Mouse (Mus musculus): ENCODE measurements around the gene Cse1l. TPM values are rescaled to one million over a fixed set of nuclear protein-coding genes. Genes with fewer than 3 reads are reported as not detected.
A peak's percentile ranks its signal among the peaks of the same experiment; 100 is the strongest.

The Cse1l gene
- total RNA-seq (2014; fragmentation: Nextera tagmentation) (137 and 147 TPM in 2 replicates), total RNA-seq (2017) (146 and 222 TPM in 2 replicates)

GRCm38 (mm10) chr2:166905711-166906522 is at the start of gene Cse1l:
Gene Cse1l (plus strand): TSS chr2:166906040.
- peak; percentile 85 for ATAC-seq (replicated peaks; ENCODE audit: low FRiP score, low TSS enrichment, poor library complexity, severe bottlenecking)

- ATAC-seq (replicated peaks; ENCODE audit: low FRiP score, low TSS enrichment, poor library complexity, severe bottlenecking), result no peak
These were observed 49.5 kb upstream of the Cse1l start for GRCm38 (mm10) chr2:166856366-166856765.

GRCm38 (mm10) chr2:166857118-166857517 is 48.7 kb upstream of the Cse1l start:
- peak; percentile 69 for ATAC-seq (replicated peaks; ENCODE audit: low FRiP score, low TSS enrichment, poor library complexity, severe bottlenecking)

GRCm38 (mm10) chr2:166859214-166859613 is 46.6 kb upstream of the Cse1l start:
- ATAC-seq (replicated peaks; ENCODE audit: low FRiP score, low TSS enrichment, poor library complexity, severe bottlenecking), result no peak

GRCm38 (mm10) chr2:166862505-166862904 is 43.3 kb upstream of the Cse1l start:
- ATAC-seq (replicated peaks; ENCODE audit: low FRiP score, low TSS enrichment, poor library complexity, severe bottlenecking), result no peak

- peak; percentile 45 for ATAC-seq (replicated peaks; ENCODE audit: low FRiP score, low TSS enrichment, poor library complexity, severe bottlenecking)
These were observed 40.4 kb upstream of the Cse1l start for GRCm38 (mm10) chr2:166865476-166865875.

GRCm38 (mm10) chr2:166870271-166870865 is 35.5 kb upstream of the Cse1l start:
- ATAC-seq (replicated peaks; ENCODE audit: low FRiP score, low TSS enrichment, poor library complexity, severe bottlenecking), result no peak

GRCm38 (mm10) chr2:166870899-166871298 is 34.9 kb upstream of the Cse1l start:
- 0 out of 2 replicates have a peak, but pooled peaks have one; percentile 52 for ATAC-seq (replicated peaks; ENCODE audit: low FRiP score, low TSS enrichment, poor library complexity, severe bottlenecking)

- ATAC-seq (replicated peaks; ENCODE audit: low FRiP score, low TSS enrichment, poor library complexity, severe bottlenecking), result no peak
These were observed 31.1 kb upstream of the Cse1l start for GRCm38 (mm10) chr2:166874675-166875280.

- no peak for ATAC-seq (replicated peaks; ENCODE audit: low FRiP score, low TSS enrichment, poor library complexity, severe bottlenecking)
These were observed 30.3 kb upstream of the Cse1l start for GRCm38 (mm10) chr2:166875561-166875960.

GRCm38 (mm10) chr2:166876331-166876730 is 29.5 kb upstream of the Cse1l start:
- no peak for ATAC-seq (replicated peaks; ENCODE audit: low FRiP score, low TSS enrichment, poor library complexity, severe bottlenecking)

GRCm38 (mm10) chr2:166885066-166885465 is 20.8 kb upstream of the Cse1l start:
- ATAC-seq (replicated peaks; ENCODE audit: low FRiP score, low TSS enrichment, poor library complexity, severe bottlenecking), result peak; percentile 88

GRCm38 (mm10) chr2:166885619-166886018 is 20.2 kb upstream of the Cse1l start:
- peak; percentile 42 for ATAC-seq (replicated peaks; ENCODE audit: low FRiP score, low TSS enrichment, poor library complexity, severe bottlenecking)

- no peak for ATAC-seq (replicated peaks; ENCODE audit: low FRiP score, low TSS enrichment, poor library complexity, severe bottlenecking)
These were observed 19.6 kb upstream of the Cse1l start for GRCm38 (mm10) chr2:166886231-166886630.

GRCm38 (mm10) chr2:166887816-166888215 is 18.0 kb upstream of the Cse1l start:
- ATAC-seq (replicated peaks; ENCODE audit: low FRiP score, low TSS enrichment, poor library complexity, severe bottlenecking), result no peak

- ATAC-seq (replicated peaks; ENCODE audit: low FRiP score, low TSS enrichment, poor library complexity, severe bottlenecking), result 0 out of 2 replicates have a peak, but pooled peaks have one; percentile 44
These were observed 14.4 kb upstream of the Cse1l start for GRCm38 (mm10) chr2:166891366-166891880.

- ATAC-seq (replicated peaks; ENCODE audit: low FRiP score, low TSS enrichment, poor library complexity, severe bottlenecking), result no peak
These were observed 13.6 kb upstream of the Cse1l start for GRCm38 (mm10) chr2:166892158-166892680.

- no peak for ATAC-seq (replicated peaks; ENCODE audit: low FRiP score, low TSS enrichment, poor library complexity, severe bottlenecking)
These were observed 12.8 kb upstream of the Cse1l start for GRCm38 (mm10) chr2:166893036-166893435.

GRCm38 (mm10) chr2:166896368-166896767 is 9.5 kb upstream of the Cse1l start:
- ATAC-seq (replicated peaks; ENCODE audit: low FRiP score, low TSS enrichment, poor library complexity, severe bottlenecking), result no peak

- no peak for ATAC-seq (replicated peaks; ENCODE audit: low FRiP score, low TSS enrichment, poor library complexity, severe bottlenecking)
These were observed 8.9 kb upstream of the Cse1l start for GRCm38 (mm10) chr2:166896974-166897373.

Measured in megakaryocyte-erythroid progenitor cell, adult 5-6 weeks (primary cell).